Mouse (Mus musculus) layer of hippocampus, adult 9-11 months (tissue): ENCODE data around the gene Psmg3.

Experiments used
- DNase-seq: peaks from one replicate; pipeline ENCODE4 v3.0.0; 2022

Gene Psmg3

DNA sequence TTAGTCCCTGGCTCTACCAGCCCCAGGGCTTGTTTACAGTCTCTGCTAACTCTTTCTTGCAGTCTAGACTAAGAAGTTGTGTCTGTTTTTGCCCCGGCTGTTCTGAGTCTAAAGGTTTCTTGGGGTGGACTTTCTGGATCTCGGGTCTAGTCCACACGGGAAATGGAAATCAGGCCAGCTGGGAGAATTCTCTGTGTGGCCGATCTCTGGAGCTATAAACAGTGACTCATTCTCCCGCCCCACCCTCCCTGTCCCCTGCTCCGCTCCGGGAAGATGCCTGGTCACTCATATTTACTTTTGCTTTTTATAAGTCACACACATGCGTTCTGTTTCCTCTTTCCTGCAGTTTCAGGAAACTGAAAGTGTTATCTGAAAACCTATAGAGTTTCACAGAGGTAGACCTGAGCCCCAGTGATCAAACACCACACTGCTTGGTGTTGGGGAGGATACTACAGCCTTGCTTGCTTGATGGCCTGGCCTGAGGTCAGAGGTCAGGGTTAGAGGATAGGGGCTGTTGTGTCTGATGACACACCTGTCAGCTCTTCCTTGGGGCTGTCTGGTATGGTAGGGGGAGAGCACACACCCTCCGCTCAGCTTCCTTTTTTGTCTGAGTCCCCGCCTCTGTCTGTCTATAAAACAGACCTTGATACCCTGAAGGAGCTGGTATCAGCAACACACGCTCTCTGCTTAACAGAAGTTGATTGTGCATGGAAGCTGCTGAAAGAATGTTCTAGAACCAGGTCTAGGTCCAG, 33.2 kb downstream of the Psmg3 start:
- DNase-seq: no peak

DNA sequence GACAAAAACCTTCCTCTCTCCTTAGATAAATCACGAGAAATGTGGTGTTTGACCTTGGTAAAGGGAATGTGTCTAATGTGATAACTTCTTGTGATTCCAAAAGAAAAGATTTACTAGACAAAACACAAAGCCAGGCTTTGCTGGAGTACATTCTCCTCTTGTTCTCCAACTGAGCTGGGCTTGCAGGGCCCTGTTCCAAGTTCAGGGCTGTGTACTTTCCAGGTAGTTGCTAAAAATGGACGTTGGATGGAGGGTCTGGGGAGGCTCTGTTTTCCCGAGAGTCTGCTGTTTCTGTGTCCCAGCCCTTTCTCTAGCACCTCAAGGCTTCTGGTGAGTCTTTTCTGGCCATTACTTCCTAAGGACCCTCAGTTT, 33.7 kb downstream of the Psmg3 start:
- no peak for DNase-seq

- DNase-seq: no peak
Measured at GRCm38 (mm10) chr5:139792159-139792775, 34.4 kb downstream of the Psmg3 start.

DNA sequence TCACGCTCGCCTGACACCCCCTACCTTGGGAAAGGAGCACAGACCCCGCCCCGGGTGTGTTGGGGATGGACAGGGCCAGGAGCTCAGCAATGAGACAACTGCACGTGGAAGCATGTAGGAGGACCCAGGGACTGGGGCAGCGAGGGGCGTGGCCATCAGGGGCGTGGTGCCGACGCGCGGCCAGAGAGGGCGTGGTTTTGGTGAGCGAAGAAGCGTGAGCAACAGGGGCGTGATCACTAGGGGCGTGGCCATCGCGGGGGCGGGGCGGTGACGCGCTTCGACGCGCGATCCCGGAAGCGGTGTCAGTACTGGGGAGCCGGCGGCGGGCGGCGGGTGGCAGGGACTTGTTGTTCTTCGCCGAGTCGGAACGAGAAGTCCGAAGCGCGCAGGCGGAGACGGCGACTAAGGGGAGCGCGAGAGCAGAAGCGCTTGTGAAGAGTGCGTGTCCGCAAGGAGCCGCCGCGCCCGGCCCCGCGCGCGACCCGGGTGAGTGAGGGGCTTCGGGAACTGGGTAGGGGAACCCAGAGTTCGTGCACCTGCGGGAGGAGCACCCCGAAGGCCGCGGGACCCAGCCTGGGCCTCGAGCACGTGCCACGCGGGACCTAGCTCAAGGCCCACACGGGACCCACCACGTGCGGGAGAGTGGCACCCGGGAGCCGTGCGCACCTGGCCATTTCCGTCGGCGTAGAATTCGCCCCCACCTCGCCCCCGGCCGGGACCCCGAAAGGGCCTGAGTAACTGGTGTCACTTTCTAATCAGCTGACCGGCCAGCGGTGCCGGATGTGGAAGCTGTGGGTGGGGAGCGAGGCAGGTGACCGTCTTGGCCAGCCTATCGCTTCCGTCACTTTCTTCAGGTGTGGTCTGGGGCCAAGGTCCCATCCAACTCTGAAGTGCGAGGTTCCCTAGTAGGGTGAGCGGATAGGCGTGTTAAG, 35.2 kb downstream of the Psmg3 start, which contains the start of gene Mafk:
Gene Mafk (plus strand): TSS at position 287 of the 932 bp plus-strand sequence.
- DNase-seq: peak; percentile 96

- DNase-seq: no peak
Measured at GRCm38 (mm10) chr5:139789466-139789865, 37.2 kb downstream of the Psmg3 start.

GRCm38 (mm10) chr5:139781406-139781805, 45.3 kb downstream of the Psmg3 start:
- DNase-seq: no peak

- no peak for DNase-seq
Measured at GRCm38 (mm10) chr5:139776966-139777365, 49.7 kb downstream of the Psmg3 start.

GRCm38 (mm10) chr5:139775216-139775926, 51.3 kb downstream of the Psmg3 start, which contains the start of gene Ints1:
Ints1 (minus strand) TSS chr5:139775674.
- DNase-seq: peak; percentile 97
